Mouse (Mus musculus): Measurements from ENCODE around the gene Agtpbp1.
"Not testable (repeated sequence)": the region's sequence is repeated elsewhere in the genome, so short reads cannot be mapped to it uniquely, and the experiment has no call there.

Gene Agtpbp1

DNA sequence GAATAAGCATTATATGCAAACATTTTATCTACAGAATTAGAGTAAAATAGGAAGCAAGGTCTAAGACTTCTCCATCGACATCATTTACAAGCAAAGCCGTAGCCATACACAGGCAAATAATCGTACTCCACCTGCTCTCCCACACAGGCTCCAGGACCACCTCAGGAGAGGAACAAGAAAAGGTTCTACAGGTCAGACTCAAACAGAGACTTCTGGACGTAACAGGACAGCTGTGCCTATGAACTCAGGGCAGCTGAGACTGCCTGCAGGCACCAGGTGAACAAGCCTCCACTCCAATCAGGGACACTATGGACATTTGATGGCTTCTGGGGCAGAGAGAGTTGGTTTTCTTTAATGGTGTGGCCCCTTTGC lies 103.6 kb downstream of the Agtpbp1 start:
- DNase-seq (ENCODE audit: low read depth, low spot score) = no peak

DNA sequence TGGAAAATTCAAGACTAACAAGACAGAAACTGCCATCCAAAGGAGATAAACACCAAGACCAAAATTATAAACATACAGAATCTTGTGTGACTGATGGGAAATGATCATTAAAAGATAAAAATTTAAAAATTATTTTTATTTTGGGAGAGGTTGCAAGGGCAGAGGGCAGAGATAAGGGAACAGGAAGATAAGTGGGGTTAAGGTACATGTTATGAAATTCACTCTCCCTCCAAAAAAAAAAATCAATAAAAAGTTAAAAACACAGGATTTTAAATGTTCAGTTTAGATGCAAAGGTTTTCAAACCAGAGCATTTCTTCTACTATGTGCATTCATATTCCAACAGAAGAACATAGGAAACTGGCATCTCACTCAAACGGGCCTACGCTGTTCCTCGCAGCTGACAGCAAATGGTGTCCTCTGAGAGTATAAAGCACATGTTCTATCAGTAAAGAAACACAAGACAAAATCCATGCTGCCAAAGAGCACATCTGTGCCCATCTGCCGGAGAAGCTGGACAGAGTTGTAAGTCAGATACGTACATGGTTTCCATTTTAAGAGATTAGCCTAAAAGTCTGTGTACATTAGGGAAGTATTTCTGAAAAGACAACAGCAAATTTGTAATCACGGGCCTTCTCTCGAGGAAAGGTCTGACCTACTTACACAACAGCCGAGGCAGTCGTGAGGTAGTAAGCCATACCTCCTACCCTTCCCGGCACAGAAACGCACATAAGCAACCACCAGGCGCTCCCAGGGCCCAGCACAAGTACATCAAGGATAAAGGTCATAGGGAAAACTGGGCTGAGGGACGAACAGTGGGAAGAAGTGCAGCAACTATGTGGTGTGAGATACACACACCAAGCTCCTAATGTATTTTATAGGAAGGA lies 104.2 kb downstream of the Agtpbp1 start:
- DNase-seq (ENCODE audit: low read depth, low spot score) = no peak

DNA sequence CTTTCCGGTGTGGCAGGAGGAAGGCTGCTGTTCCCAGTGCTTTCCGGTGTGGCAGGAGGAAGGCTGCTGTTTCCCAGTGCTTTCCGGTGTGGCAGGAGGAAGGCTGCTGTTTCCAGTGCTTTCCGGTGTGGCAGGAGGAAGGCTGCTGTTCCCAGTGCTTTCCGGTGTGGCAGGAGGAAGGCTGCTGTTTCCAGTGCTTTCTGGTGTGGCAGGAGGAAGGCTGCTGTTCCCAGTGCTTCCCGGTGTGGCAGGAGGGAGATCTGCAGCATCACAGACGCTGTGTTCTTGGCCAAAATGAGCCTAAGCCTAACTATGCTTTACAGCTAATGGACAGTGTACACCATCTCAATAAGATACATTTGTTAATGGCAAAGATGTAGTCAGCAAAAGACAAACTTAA lies 107.1 kb downstream of the Agtpbp1 start:
- not testable (repeated sequence) for DNase-seq (ENCODE audit: low read depth, low spot score)

DNA sequence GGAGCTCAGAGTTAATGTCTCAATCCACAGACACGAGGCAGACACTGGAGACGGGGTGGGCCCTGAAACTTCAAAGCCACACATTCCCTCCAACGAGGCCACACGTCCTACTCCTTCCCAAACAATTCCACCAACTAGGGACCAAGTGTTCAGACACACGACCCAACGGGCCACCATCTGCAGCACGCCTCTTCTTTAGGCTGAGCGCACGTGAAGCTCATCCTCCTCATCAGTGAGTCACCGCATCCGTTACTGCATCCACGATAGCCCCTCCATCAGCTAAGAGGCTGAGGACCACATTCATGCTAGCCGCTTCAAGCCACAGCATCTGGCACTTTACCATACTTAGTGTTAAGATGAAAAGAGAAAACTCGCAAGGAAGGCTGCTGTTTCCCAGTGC lies 107.6 kb downstream of the Agtpbp1 start:
- no peak for DNase-seq (ENCODE audit: low read depth, low spot score)

DNA sequence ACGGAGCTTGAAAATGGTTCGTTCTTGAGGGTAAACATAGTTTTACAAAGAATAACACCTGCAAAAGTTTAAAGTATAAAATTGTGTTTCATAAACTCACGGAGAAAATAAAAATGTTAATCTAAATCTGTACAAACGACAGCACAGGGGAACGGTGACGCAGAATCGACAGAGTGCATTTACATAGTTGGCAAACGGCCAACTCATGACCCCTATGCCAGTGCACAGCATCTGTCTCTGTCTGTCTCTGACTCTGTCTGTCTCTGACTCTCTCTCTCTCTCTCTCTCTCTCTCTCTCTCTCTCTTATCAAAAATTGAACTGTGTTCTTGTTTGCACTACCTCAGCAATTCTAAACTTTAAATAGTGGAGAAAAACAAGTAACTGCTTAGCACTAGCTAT lies 110.1 kb downstream of the Agtpbp1 start:
- DNase-seq (ENCODE audit: low read depth, low spot score) = no peak

DNA sequence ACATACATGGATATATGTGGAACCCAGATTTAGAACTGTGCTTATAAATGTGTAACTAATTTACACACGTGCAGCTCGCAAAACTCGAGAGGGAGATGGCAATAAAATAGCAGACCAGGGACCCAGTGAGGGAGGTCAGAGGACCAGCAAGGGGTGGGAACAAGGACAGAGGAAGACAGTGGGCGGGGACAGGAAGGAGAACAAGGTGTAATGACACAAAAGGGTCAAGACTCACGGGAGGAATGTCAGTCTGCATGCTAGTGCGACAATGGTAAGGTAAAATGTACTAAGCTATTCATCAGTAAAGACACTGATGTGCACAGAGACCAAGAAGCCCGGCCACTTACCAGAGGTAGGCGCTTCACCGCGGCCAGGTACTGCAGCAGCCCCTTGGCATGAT lies 111.7 kb downstream of the Agtpbp1 start:
- no peak for DNase-seq (ENCODE audit: low read depth, low spot score)

DNA sequence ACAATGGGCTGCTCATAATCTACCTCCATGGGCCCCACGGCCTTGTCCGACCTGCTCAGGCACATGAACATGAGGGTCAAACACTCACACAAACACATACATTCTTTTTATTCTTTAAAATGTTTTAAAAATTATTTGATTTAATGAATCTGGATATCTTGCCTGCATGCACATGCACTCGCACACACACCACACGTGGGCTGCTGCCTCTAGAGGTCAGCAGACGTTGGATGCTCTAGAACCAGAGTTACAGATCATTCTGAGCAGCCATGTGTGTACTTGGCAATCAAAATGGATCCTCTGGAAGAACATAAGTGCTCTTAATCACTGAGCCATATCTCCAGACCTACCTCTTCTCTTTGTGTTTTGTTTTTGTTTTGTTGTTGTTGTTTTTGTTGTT lies 112.8 kb downstream of the Agtpbp1 start:
- DNase-seq (ENCODE audit: low read depth, low spot score) = no peak

DNA sequence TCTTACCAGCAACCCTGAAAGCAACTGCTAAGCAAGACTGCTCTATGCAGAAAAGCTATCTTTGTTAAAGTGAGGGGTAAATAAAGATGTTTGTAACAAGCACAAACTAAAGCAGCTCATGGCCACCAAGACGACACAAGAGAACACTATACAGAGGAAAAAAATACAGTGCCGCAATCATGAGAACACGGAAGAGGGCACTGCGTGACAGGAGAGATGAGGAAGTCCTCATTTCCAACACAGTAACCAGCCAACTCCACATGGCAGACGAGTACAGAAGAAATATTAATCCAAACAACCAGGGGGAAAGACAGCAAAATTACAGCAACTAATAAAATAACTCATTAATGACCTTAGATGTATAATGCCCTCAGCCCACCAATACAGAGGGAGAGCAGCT lies 115.3 kb downstream of the Agtpbp1 start:
- no peak for DNase-seq (ENCODE audit: low read depth, low spot score)

DNA sequence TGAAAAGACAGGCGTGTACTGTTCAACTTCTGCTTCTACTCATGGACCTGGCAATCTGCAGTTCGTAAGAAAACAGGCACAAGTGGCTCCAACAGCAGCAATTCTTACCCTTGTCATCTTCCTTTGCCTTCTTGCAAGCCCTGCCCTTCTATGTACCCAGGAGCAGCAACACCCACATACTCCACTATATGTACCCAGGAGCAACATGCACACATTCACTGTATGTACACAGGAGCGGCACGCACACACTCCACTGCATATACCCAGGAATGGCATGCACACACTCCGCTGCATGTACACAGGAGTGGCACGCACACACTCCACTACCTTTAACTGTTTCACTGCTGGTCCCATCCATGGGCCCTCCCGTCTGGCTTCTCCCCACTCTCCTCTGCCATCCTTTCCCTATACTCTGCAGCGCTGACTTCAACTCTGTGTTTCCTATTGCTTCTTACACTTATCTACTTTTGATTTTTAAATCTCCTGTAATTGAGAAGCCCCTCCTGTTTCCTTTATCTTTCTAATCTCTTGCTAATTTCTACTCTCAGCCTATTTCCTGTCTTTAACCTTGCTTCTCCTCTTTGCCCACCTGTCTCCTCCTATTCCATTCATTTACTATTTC lies 116.7 kb downstream of the Agtpbp1 start:
- no peak for DNase-seq (ENCODE audit: low read depth, low spot score)

DNA sequence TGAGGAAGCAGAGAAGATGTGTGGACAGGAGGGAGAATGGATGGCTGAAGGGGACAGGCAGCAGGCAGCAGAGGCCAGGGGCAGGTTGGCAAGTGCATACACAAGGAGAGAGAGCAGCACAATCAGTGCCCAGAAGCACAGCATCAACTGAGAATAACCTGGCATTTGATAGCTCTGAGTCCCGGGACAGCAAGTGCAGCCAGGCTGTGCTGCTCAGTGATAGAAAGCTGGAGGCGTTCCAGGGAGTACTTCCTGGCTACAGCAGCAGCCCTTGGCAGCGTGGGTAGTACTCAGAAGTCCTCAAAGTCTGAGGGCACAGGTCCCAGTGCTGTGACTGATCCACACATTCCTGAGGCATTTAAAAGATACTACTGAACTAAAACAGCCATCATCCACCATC lies 117.4 kb downstream of the Agtpbp1 start:
- peak; percentile 59 for DNase-seq (ENCODE audit: low read depth, low spot score)

DNA sequence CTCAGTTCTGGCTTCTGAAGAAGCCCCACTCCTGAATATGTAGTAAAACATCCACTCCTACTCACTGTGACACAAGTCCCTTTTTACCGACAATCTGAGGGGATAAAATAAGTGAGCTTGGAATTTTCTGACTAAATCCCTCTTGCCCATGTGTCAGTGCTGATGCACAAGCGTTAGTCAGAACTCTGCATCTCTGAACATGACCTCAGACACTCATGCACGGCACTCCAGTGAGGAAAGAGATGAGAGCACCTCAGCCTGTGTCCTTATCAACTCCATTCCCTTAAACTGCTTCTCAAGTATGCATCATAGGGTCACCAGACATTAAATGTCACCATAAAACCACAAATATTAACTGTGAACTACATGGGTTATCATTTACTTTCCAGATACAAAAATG lies 124.1 kb downstream of the Agtpbp1 start:
- DNase-seq (ENCODE audit: low read depth, low spot score) = no peak

DNA sequence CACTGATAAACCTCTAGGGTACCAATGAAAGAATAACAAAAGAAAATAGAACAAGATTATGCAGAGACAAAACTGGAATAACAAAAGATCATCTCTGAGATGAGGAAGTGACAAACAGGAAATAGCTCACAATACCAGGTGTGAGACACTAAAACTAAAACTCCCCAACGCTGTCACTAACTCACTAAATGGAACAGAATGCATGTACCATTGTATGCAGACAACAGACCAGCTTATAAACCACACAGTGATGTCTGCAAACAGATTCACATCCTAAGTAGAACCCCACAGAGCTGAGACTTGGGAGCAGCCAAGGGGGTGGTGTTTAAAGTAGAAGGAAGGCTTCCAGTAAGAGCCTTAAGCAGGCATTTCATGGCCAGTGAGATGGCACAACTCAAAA lies 128.8 kb downstream of the Agtpbp1 start:
- no peak for DNase-seq (ENCODE audit: low read depth, low spot score)

DNA sequence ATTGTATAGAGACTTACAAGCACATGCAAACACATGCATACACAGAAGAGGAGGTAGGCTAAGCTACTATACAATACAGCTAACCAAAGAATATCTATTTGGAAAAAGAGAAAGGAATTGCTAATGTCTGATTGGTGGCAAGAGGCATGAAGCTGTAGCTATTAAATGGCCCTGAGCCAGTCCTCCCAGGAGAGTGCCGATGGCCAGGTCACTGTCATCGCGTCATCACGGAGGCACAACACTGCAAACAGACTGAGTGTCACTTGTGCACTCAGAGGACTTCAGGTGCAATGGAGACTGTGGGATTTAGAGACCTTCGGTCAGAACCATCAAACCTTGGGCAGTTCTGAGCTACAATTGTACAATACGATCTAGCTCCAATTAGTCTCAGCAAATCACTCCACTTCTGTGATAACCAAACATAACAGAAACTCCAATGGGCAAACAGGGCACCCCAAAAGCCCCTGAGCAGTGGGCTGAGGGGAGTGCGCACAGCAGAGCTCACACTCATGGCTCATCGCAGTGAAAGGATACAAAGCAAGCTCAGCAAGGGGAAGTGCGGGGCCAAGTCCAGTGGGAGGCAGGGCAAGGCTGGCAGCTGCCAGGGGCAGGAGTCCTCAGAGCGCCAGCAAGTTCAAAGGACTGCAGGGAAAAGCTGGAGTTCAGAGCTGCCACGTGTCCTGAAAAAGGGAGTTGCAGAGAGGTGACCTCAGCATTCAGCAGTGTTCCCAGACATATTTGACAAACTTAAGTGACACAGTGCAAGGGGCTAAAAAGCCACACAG lies 130.8 kb downstream of the Agtpbp1 start:
- no peak for DNase-seq (ENCODE audit: low read depth, low spot score)

DNA sequence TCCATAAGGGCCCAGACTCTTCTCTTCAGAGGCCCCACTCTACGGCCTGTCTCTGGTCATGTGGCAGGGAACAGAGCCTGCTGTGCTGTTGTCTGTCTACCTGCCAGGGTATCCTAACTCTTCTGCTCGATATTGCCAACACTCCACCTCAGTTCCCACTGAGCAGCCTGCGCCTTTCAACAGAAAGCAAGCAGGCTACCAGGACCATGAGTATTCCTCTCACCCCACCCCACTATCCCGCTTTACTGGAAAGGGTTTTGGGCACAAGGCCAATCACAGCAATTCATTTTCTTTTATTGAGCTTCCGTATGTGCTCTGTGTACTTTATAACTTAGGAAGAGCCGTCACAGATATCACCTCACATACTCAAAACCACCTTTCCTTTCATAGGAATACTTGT lies 131.4 kb downstream of the Agtpbp1 start:
- DNase-seq (ENCODE audit: low read depth, low spot score) = no peak

DNA sequence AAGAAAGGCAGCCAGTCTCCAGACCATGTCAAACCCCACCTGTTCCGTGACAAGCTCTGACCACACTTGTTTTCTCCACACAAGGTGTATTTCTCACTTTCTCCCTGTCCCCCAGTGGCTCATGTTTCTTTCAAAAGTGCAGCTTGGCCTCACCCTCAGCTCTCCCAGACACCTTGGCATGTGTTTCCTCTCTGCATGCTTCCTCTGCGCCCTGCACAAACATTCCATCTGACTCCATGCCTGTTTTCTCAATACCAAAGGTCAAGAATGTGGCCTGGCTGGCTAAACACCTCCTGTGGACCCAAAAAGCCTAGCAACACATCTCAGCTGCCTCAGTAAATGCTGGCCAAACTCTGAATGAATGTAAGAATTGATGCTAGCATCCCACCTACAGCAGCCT lies 132.0 kb downstream of the Agtpbp1 start:
- peak; percentile 48 for DNase-seq (ENCODE audit: low read depth, low spot score)

DNA sequence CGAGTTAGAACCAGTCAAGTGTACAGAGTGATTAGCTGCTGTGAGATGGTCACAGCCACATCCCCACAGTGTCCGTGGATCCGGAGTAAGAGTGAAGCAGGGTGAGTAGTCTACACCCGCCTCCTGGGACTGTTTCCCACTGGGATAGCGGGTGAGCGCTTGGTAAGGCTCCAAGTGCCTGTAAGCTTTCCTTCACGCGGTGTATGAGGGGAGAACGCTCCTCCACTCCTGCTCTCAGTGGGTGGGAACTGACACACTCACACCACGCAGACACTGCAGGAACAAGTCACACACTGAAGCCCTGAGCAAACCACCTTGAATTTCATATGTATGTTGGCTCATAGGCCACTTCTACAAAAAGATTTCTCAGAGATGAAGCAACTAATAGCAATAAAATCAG lies 134.2 kb downstream of the Agtpbp1 start:
- no peak for DNase-seq (ENCODE audit: low read depth, low spot score)

DNA sequence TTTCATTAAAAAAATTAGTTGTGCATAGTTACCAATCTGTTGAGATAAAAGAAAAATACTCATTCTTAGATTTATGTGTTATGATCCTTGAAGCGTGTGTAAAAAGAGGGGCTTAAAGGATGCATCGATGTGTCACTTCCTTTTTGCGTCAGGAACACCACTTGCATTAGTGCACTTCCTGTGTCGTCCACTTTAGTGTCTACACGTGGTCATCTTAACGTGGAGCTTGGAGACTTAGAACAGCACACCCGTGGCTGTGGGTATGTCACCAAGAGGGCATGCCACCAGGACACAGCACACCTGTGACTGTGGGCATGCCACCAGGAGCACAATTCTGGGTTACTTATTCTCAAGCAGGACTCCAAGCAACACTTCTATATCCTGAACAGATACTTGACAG lies 137.9 kb downstream of the Agtpbp1 start:
- no peak for DNase-seq (ENCODE audit: low read depth, low spot score)

DNA sequence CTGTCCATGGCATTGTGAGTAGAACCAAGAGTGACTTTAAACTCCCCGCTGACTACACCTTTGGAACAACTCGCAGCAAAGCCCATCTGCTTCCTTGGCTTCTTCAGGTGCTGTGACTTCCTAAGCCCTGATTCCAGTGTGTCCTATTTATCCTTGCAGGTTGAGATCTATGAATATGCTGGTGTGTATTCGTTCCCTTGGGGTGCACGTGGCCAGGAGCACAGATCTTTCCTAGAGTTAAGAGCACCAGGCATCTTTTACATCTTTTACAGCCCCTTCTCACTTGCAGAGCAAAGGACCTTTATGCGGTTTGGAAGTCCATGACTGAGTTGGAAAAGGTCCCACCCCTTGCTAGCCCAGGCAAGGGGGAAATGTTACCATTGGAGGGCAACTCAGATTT lies 139.8 kb downstream of the Agtpbp1 start:
- no peak for DNase-seq (ENCODE audit: low read depth, low spot score)

DNA sequence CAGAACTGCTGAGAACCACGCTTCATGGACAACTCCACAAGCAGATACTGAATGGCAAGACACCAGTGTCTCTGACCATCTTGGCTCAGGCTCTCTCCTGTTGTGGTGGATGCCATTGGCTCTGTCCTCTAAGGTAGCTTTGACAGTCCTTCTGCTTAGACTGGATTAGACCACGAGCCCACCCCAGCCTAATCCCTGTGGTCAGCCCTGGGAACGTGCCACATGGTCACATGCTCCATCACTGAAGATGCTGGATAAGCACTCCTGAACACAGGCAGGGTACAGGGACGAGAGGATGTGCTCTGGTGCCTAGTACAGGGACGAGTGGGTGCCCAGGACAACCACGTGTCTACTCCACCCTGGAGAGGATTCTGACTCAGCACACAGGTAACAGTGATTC lies 140.7 kb downstream of the Agtpbp1 start:
- no peak for DNase-seq (ENCODE audit: low read depth, low spot score)

DNA sequence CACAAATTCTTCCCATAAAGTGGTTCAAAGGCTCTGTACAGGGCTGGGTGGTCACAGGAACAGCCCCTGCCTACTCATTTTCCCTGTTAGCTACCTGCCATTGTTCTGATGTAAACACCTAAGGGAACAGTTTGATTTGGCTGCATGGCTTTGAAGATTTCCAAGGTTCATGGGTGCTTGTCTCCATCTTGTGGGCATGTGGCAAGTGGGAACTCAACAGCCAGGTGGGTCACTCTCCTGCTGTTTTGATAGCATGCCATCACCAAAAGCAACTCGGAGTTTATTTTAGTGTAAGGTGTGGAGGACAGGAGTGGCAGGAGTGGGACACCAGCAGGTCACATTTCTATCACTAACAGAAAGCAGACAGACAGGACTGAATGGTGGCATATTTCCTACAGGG lies 145.3 kb downstream of the Agtpbp1 start:
- no peak for DNase-seq (ENCODE audit: low read depth, low spot score)

DNA sequence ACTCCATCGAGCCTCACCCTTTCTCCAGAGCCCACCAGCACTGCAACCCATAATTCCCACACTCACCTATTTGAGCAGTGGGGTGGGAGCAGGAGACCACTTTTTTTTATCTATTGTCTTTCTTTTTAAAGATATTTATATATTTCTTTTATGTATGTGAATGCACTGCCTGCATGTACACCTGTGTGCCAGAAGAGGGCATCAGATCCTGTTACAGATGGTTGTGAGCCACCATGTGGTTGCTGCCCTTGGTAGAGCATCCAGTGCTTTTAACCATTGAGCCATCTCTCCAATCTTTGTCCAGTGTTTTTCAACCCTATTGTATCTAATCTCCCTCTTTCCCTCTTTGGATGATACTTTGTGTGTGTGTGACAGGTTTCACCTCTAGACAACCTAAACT lies 150.5 kb downstream of the Agtpbp1 start:
- no peak for DNase-seq (ENCODE audit: low read depth, low spot score)

DNA sequence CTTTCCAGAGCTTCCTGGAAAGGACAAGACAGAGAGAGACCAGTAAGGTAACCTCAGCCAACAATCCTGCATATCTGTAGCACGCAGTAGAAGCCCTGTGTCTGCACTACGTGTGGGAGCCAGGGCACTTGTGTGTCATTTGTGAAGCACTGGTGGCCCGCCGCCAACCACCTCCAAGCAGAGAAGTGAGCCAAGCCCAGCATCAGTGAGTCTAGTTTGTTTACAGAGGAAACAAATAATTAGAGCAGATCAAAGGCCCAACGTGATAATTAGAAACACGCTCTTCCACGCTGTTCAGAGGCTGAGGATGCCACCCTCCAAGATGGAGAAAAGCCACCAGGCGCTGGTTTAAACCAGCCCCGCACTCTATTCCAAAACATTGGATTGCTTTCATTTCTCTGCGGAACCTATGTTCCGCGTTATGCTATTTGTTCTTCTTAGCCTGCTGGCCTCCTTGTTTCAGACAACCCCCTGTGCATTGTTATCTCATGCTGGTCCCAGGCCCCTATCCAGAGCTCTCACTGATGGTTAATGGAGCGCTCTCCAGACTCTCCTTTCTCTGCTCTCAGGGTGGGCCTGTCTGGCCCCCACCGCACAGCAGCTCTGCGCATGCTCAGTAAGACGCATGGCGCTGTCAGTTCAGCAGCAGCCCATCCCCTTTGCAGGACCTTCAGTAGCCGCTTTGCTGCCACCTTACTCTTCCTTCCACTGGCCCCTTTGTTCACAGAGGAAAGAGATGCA lies 153.7 kb downstream of the Agtpbp1 start:
- no peak for DNase-seq (ENCODE audit: low read depth, low spot score)

All from 3T3-L1 (cell line).